Mouse (Mus musculus) thymus, adult 2 months (tissue): ENCODE results near the gene Eps8l3.

Experiments
- CTCF ChIP-seq: fragments of 200-500 bp; IDR thresholded peaks from 2 replicates; pipeline ENCODE4 v1.5.1; 2012; ENCODE audit warnings: mild to moderate bottlenecking, control low read depth, low read length, moderate library complexity, borderline replicate concordance; ENCODE audit not compliant: control insufficient read depth, poor library complexity, insufficient read depth; ENCODE audit errors: extremely low read depth
- POLR2A ChIP-seq: fragments of 200-500 bp; IDR thresholded peaks from 2 replicates; pipeline ENCODE4 v1.6.1; 2012; ENCODE audit warnings: mild to moderate bottlenecking, low read length, control low read depth, moderate library complexity; ENCODE audit not compliant: control insufficient read depth, poor library complexity, insufficient read depth; ENCODE audit errors: extremely low read depth

GRCm38 (mm10) chr3:107831875-107832554 is 45.0 kb upstream of the Eps8l3 start:
- TF ChIP-seq POLR2A = no peak
- TF ChIP-seq CTCF = no peak
